Mouse (Mus musculus) hindbrain, embryonic 14.5 days (tissue): ENCODE results near the gene Alkal2. TPM values are rescaled to one million over a fixed set of nuclear protein-coding genes. Genes with fewer than 3 reads are reported as not detected.

Experiments
- polyA plus RNA-seq: library from polyadenylated mRNA; unstranded; fragments of >200 nt; fragmentation: Nextera tagmentation; extraction: Ambion mirVana; gene quantifications from 2 replicates; pipeline ENCODE4 v1.2.1, GENCODE M21; 2014

Gene Alkal2
- polyA plus RNA-seq, 1 experiment from 2014 or later, result 0.83 TPM

Other genes starting within 250 kb of the Alkal2 start
- gene Acp1, start 27.3 kb downstream of the Alkal2 start, polyA plus RNA-seq, result 112 and 119 TPM in 2 replicates
- 49.9 and 53.9 TPM in 2 replicates for gene Sh3yl1, start 27.3 kb downstream of the Alkal2 start, polyA plus RNA-seq
- gene Fam110c, start 189.5 kb downstream of the Alkal2 start, polyA plus RNA-seq, result not detected in 2 replicates